Mouse (Mus musculus): ENCODE results near the gene Lnp1.

GRCm38 (mm10) chr16:56868361-56868760, 59.5 kb downstream of the Lnp1 start:
- TF ChIP-seq POLR2A (IDR thresholded peaks at IDR 0.05; ENCODE audit: borderline replicate concordance, low read depth, low read length) (no peak), CTCF (IDR thresholded peaks at IDR 0.05; ENCODE audit: low read depth, low read length) (no peak)
